Mouse (Mus musculus) frontal cortex, postnatal 14 days (tissue): Measurements from ENCODE around the gene Sema7a.
A peak's percentile ranks its signal among the peaks of the same experiment; 100 is the strongest.

Source experiments
- DNase-seq, 2 experiments: peaks; one replicate each; pipeline ENCODE4 v3.0.0; 2022; ENCODE audit warnings: low spot score in 2 of 2

The Sema7a gene

GRCm38 (mm10) chr9:57975200-57975821 is 35.4 kb downstream of the Sema7a start:
- DNase-seq = no peak

GRCm38 (mm10) chr9:57978025-57978424 is 38.1 kb downstream of the Sema7a start:
- no peak for DNase-seq

- no peak for DNase-seq
These were observed 38.9 kb downstream of the Sema7a start for GRCm38 (mm10) chr9:57978858-57979257.

DNA sequence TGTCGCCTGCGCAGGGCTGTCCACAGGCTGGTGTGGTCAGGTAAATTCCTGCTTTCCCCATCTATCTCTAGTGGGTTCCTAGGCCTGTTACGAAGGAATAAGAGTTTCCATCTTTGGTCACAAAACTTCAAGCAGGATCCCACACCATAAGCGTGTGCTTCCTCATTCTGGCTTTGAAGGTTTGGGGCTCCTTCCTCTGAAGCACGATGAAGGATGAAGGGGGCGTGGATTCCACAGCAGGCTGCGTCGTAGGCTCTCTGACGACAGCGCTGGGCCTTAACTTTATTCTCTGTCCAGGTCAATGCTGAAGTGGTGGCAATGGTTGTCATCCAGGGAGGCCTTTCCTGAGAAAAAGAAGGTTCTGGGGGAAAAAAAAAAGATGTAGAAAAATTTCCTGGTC is 40.7 kb downstream of the Sema7a start:
- DNase-seq = no peak

DNA sequence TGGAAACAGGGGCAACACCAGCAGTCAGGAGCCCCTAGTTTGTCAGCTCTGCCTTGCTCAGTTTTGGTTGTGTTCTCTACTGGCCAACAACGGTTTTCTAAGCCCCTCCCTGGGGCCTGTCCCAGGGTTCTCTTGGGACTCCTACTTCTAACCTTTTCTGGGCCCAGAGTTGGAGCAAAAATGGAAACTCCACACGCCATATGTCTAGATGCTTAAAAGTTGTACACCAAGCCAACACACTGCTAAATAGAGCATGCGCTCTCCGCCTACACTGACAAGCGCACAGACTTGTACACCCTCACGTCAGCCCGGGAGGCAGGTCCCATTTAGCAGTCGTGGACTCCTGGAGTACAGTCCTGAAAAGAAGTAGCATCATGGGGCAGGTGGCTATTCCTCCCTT is 45.4 kb downstream of the Sema7a start:
- DNase-seq = peak in 1 of 2 experiments; percentile 51

DNA sequence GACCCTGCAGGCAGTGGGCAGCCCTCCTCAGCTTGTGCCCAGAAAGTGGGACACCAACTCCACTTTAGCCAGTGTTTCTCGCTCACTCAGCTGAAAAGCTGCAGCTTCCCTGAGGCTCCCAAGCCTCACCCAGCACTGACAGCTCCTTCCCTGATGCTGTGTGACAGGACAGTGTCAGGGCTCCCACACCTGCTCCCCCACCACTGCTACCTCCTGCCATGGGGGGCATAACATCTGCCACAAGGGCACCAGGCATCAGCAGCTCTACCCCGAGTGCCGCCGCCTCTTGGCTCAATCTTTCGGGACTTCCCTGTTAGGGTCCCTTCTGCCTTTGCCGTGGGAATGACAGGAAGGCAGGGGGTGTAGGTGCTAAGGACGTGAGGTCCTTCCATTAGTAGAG is 46.4 kb downstream of the Sema7a start:
- no peak for DNase-seq

DNA sequence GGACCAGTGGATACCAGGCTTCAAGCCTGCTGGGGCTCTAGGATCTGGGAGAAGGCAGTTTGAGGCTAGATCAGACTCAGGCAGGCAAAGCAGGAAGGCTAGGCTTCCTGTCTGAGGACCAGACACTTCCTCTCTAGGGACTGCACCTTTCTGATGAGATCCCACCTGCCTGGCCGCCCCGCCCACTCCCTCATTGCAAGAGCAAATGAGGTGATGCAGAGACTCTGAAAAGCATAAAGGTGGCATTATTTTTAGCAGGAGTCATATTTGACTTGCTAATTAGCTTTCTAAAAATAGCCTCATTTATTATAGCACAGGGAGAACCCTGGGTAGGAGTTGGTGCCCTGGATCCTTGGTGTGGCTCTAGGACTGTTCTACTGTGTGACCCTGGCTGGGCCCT is 48.2 kb downstream of the Sema7a start:
- DNase-seq = no peak

DNA sequence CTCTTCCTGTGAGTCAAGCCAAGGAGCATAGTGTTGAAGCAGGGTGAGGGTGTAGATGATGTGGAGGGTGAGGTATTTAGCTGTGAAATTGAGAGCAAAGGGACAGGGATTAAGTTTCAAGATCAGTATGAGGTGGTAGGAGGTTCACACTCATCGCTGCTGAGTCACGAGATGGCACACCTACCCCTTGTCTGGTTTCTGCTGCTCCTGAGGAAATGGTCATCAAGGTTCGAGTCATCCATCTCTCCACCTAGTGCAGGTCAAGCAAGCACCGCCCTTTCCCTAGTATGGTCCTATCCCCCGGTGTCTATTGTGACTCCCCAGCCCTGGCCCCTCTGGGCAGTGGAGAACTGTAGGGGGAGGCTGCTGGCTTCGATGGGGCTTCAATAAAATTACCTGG is 49.4 kb downstream of the Sema7a start:
- DNase-seq = no peak

- DNase-seq = no peak
These were observed 50.7 kb downstream of the Sema7a start for GRCm38 (mm10) chr9:57990438-57991110.

GRCm38 (mm10) chr9:57992060-57992459 is 52.1 kb downstream of the Sema7a start:
- no peak for DNase-seq

GRCm38 (mm10) chr9:57992781-57993591 is 53.1 kb downstream of the Sema7a start:
- DNase-seq = no peak

GRCm38 (mm10) chr9:57995282-57995681 is 55.4 kb downstream of the Sema7a start:
- peak in 1 of 2 experiments; percentile 41 for DNase-seq

- DNase-seq = no peak
These were observed 57.7 kb downstream of the Sema7a start for GRCm38 (mm10) chr9:57997511-57998031.

- peak; percentile 44 to 63 for DNase-seq
These were observed 58.2 kb downstream of the Sema7a start for GRCm38 (mm10) chr9:57998032-57998659.

- no peak for DNase-seq
These were observed 58.8 kb downstream of the Sema7a start for GRCm38 (mm10) chr9:57998685-57999084.

DNA sequence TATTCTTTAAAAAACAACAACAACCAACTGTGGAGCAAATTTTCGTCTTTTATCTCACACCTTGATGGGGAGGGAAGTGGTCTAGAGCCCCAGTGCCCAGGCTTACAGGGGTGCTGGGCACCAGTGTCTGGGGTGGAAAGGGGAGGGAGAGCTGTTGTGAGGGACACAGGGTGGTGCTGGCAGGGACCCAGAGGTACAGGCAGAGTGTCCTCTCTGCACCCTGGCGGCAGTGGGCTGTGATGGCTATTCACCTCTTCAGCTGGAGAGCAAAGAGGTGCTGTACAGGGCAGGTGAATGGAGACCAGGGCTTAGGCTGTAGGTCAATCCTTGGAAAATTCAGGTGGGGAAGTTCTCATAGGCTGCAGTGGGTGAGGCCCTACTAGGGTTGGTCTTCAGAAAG is 59.8 kb downstream of the Sema7a start:
- no peak for DNase-seq

GRCm38 (mm10) chr9:58003272-58003671 is 63.4 kb downstream of the Sema7a start:
- DNase-seq = no peak

DNA sequence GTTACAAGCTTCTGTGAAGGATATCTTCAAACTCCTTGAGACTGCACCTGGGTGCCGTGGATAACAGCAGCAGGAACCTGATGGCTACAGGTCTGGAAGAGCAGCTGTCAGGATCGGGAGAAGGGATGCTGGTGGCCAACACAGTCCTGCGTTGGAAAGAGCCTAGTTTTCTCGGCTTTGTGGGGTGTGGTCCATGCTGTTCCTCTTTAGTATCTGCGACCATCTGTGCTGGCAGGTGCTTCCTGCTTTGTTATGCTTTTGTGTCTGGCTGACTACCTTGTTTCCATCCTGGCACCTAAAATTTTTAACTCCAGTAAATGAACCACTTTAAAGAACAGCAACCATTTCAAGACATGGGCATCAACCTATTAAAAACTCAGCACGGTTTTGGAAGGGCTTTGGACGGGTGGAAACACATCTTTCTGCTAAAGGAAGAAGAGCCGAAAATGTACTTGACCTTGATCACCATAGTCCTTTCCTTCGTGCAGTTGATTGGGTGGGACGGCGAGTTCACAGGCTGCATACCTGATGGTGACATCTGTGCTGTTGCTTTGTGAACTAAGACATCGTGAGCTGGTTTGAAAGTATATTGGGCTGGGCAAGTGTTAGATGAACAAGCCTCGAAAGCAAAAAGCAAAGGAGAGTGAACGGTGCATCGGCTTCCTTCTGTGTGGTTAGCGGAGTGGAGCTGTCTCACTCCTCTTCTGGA is 66.0 kb downstream of the Sema7a start, which contains the start of gene Cyp11a1:
Gene Cyp11a1, plus strand, starts transcription at position 659 of the 709 bp plus-strand sequence.
- DNase-seq = no peak

GRCm38 (mm10) chr9:58008336-58009014 is 68.6 kb downstream of the Sema7a start:
- DNase-seq = no peak

GRCm38 (mm10) chr9:58009015-58009362 is 69.1 kb downstream of the Sema7a start:
- no peak for DNase-seq

- DNase-seq = no peak
These were observed 69.7 kb downstream of the Sema7a start for GRCm38 (mm10) chr9:58009588-58009987.
